Mouse (Mus musculus) ovary, adult 2 months (tissue): ENCODE measurements around the gene En1. TPM values are rescaled to one million over a fixed set of nuclear protein-coding genes. Genes with fewer than 3 reads are reported as not detected.

Experiments
- polyA plus RNA-seq: library from polyadenylated mRNA; depleted of rRNA; stranded (reverse); fragments of >200 nt; gene quantifications from 2 replicates; pipeline ENCODE4 v1.2.3, GENCODE M21; 2012; rRNA removed

En1 gene
- polyA plus RNA-seq: not detected in 2 replicates

GRCm38 (mm10) chr1:120602031-120602730 lies at the start of gene En1:
TSS of gene En1 (plus strand) at chr1:120602418.

Other genes with a start within 250 kb of the En1 start
- 0.10 TPM in 1 of 2 replicates, not detected in the other for gene Marco, start 97.4 kb upstream of the En1 start, polyA plus RNA-seq